Mouse (Mus musculus): Measurements from ENCODE around the gene Gm28374. TPM values are rescaled to one million over a fixed set of nuclear protein-coding genes. Genes with fewer than 3 reads are reported as not detected.
"Not testable (repeated sequence)": the region's sequence is repeated elsewhere in the genome, so short reads cannot be mapped to it uniquely, and the experiment has no call there.

Gm28374 gene
- polyA plus RNA-seq, 1 experiment from 2014 or later = not detected

DNA sequence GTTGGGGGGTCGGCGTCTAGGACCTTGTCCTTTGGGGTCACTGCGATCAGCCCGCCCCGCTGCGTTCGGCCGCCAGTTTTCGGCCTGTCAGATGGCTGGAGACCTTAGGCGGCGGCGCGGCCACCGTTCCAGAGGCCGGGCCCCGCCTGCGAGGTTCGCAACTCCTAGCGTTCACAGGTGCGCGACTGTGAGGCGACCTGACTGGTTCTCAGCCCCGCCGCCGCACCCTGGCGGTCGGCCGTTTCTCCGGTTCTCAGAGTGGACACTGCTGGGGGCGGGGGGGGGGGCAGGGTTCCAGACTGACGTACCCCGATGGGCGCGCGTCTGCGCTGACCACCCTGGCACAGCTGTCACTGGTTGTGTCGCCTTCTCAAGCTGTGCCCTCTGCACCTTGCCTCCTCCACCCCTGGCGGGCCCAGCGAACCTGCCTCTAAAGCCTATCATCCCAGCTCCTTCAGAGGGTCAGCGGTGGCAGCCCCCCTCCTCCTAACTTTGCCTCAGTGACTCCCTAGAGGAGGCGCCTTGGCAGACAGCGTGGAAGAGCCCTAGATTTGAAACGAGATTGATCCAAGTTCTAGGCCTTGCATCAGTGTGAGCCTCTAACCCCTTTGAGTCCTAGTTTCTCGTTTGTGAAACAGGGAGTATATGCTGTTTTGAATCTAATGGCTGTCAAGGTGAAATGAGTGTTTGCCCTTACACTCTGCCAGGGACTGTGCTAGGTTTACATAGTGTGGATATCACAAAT, 34.7 kb downstream of the Gm28374 start:
- peaks cover 17% of the 10 kb centered on the region for H3K36me3 ChIP-seq (replicated peaks; ENCODE audit: control insufficient read depth, insufficient read depth, low read depth, low read length)

DNA sequence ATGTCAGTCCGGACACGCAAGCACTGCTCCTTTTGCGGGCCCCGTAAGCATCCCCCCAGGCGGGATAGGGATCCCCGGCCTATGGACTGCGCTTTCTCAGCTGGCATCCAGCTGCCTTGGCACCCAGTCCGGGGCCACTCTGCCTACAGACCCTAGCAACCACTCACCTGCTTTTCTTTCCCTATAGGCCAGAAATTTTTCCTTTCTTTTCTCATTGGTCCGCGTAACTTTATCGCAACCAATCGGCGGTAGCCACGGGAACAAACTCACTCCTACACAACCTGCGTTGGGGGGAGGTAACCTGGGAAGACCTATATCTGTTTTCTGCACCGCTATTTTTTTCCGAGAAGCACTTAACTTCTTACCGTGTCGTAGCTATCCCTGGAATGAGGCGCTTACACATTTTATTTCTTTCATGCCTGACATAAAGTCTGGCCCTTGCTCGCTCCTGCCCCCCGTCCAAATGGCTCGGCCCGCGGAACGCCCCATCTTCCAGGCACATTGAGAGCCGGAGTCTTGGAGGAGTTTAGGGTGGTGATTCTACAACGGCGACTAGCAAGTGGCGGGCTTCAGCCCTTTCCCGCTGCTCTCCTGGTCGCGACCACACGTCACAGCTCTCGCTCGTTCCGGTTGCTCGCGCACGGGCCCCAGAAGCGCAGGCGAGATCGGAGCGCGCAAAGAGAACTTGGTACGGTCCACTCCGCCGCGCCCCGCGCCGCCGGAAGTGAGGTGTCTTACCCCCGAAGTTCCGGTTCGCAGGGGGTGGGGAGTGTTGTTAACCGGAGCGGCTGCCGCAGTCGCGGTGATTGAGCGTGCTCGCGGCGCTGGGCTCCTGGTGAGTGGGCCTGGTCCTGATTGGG, 35.5 kb downstream of the Gm28374 start, which contains the start of gene Syvn1:
TSS of gene Syvn1 (plus strand) at position 283 of the 860 bp plus-strand sequence.
- Histone ChIP-seq H3K4me3 (ENCODE audit: low read depth, low read length) (peak within 1 kb of the TSS; percentile 93), H3K9ac (replicated peaks; ENCODE audit: low read length) (peak within 1 kb of the TSS; percentile 92), H3K4me1 (ENCODE audit: control insufficient read depth, insufficient read depth, low read length) (peaks cover 4% of the 10 kb centered on the region; the same call in 1 of the 2 replicates), H3K27me3 (ENCODE audit: control insufficient read depth, insufficient read depth, low read length) (no peaks in the 10 kb centered on the region), H3K36me3 (replicated peaks; ENCODE audit: control insufficient read depth, insufficient read depth, low read depth, low read length) (peaks cover 17% of the 10 kb centered on the region), H3K27ac (replicated peaks; ENCODE audit: low read depth, low read length) (peak within 1 kb of the TSS; percentile 99), H3K9me3 (replicated peaks; ENCODE audit: control insufficient read depth, low read length) (no peaks in the 10 kb centered on the region), H3K4me2 (ENCODE audit: low read depth, low read length) (peak within 1 kb of the TSS; percentile 93)
- WGBS = under 1% methylated on average over 65 of the region's 65 CpGs
- ATAC-seq (replicated peaks; ENCODE audit: insufficient number of reproducible peaks, low FRiP score, low TSS enrichment, low read depth) = peak; percentile 91
- DNase-seq (ENCODE audit: low spot score) = peak; percentile 95

More for the DNA sequence above, 34.7 kb downstream of the Gm28374 start:
- peaks cover 4% of the 10 kb centered on the region; the same call in 1 of the 2 replicates for H3K4me1 ChIP-seq (ENCODE audit: control insufficient read depth, insufficient read depth, low read length)
- peak overlapping the region; percentile 93 for H3K4me3 ChIP-seq (ENCODE audit: low read depth, low read length)
- ATAC-seq (replicated peaks; ENCODE audit: insufficient number of reproducible peaks, low FRiP score, low TSS enrichment, low read depth) (no peak), DNase-seq (ENCODE audit: low spot score) (no peak)
- H3K27ac ChIP-seq (replicated peaks; ENCODE audit: low read depth, low read length) = peak overlapping the region; percentile 99
- 2% methylated on average over 44 of the region's 44 CpGs for WGBS
- H3K9ac ChIP-seq (replicated peaks; ENCODE audit: low read length) = peak overlapping the region; percentile 92
- H3K4me2 ChIP-seq (ENCODE audit: low read depth, low read length) = peak overlapping the region; percentile 93
- no peaks in the 10 kb centered on the region for H3K27me3 ChIP-seq (ENCODE audit: control insufficient read depth, insufficient read depth, low read length)
- no peaks in the 10 kb centered on the region for H3K9me3 ChIP-seq (replicated peaks; ENCODE audit: control insufficient read depth, low read length)

DNA sequence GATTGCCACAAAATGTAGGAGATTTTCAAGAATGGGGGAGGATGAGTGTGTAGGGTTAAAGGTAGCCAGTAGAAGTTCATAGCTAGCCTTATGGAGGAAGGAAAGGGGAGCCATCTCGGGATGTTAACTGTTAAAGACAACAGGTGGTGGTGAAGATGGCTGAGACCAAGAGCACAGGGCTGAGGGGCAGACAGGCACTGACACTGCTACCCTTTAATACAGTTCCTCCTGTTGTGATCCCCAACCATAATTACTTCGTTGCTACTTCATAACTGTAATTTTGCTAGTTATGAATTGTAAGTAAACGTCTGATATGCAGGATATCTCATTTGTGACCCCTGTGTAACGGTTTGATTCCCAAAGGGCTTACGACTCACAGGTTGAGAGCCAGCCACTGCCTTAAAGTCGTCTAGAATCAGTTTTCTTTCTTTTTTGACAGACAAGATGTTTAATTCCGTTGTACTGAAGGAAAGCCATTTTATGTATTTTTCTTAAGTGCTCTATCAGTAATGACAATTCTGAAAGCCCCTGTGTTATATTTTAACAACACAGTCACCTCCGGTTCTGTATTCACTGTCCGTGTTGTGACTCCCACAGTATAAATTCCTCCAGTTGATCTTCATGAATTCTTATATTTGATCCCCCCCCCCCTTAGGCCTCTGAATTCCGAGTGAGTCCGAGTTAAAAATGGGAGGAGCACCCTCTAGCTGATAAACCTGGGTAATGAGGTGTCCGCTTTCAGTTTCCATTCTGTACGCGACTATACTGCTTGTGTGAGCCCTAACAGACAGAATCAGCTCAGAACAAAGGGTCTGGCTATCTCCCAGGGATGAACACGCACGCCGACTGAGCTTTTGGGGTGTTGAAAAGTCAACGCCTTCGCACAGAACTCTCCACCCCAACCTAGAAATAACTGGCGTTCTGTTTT, 36.4 kb downstream of the Gm28374 start:
- H3K4me1 ChIP-seq (ENCODE audit: control insufficient read depth, insufficient read depth, low read length) = peaks cover 4% of the 10 kb centered on the region; the same call in 1 of the 2 replicates
- peak overlapping the region; percentile 93 for H3K4me3 ChIP-seq (ENCODE audit: low read depth, low read length)
- peak overlapping the region; percentile 92 for H3K9ac ChIP-seq (replicated peaks; ENCODE audit: low read length)
- no peaks in the 10 kb centered on the region for H3K9me3 ChIP-seq (replicated peaks; ENCODE audit: control insufficient read depth, low read length)
- 18% methylated on average over 20 of the region's 20 CpGs for WGBS
- H3K27ac ChIP-seq (replicated peaks; ENCODE audit: low read depth, low read length) = peak overlapping the region; percentile 72
- H3K36me3 ChIP-seq (replicated peaks; ENCODE audit: control insufficient read depth, insufficient read depth, low read depth, low read length) = peaks cover 14% of the 10 kb centered on the region
- no peak for DNase-seq (ENCODE audit: low spot score)
- peak overlapping the region; percentile 50 for H3K4me2 ChIP-seq (ENCODE audit: low read depth, low read length)
- H3K27me3 ChIP-seq (ENCODE audit: control insufficient read depth, insufficient read depth, low read length) = no peaks in the 10 kb centered on the region
- peak; percentile 37 for ATAC-seq (replicated peaks; ENCODE audit: insufficient number of reproducible peaks, low FRiP score, low TSS enrichment, low read depth)

DNA sequence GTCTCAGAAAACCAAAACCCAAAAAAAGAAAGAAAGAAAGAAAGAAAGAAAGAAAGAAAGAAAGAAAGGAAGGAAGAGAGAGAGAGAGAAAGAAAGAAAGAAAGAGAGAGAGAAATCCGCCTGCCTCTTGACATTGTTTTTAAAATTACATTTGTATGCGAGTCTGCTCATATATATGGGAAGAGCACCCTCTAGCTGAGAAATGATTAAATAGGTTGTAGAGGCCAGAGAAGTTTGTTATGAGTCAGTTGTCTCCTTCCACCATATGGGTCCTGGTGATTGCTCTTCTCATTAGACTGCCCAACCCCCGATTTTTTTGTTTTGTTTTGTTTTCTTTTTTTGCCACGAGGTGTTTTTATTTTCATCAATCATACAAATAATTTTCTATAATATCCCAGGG, 38.0 kb downstream of the Gm28374 start:
- not testable (repeated sequence) for H3K4me1 ChIP-seq (ENCODE audit: control insufficient read depth, insufficient read depth, low read length); H3K36me3 ChIP-seq (replicated peaks; ENCODE audit: control insufficient read depth, insufficient read depth, low read depth, low read length); H3K4me3 ChIP-seq (ENCODE audit: low read depth, low read length); H3K9ac ChIP-seq (replicated peaks; ENCODE audit: low read length); H3K9me3 ChIP-seq (replicated peaks; ENCODE audit: control insufficient read depth, low read length); H3K27me3 ChIP-seq (ENCODE audit: control insufficient read depth, insufficient read depth, low read length); ATAC-seq (replicated peaks; ENCODE audit: insufficient number of reproducible peaks, low FRiP score, low TSS enrichment, low read depth); H3K27ac ChIP-seq (replicated peaks; ENCODE audit: low read depth, low read length); H3K4me2 ChIP-seq (ENCODE audit: low read depth, low read length)
- 71% methylated on average over 4 of the region's 4 CpGs for WGBS
- DNase-seq (ENCODE audit: low spot score) = peak; percentile 47

DNA sequence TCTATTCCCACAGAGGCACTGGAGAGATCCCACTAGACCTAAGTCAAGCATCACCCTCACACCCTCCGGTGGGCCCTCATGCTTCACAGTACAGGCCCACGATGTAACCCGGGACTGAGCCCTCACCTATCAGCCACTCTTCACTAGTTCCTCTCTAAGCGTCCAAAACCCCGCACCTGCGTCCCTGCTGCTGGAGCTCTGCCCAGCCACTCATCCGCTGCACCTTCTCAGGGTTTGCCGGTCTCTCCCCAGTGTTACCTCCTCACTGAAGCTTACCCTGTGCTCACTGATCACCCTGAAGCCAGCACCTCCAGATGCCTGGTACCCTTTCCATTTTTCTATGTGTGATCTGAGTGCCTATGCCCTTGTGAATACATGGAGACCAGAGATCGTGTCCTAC, 39.8 kb downstream of the Gm28374 start:
- Histone ChIP-seq H3K4me2 (ENCODE audit: low read depth, low read length) (no peak overlapping the region), H3K27ac (replicated peaks; ENCODE audit: low read depth, low read length) (no peak overlapping the region), H3K4me1 (ENCODE audit: control insufficient read depth, insufficient read depth, low read length) (no peaks in the 10 kb centered on the region), H3K36me3 (replicated peaks; ENCODE audit: control insufficient read depth, insufficient read depth, low read depth, low read length) (no peaks in the 10 kb centered on the region), H3K9ac (replicated peaks; ENCODE audit: low read length) (no peak overlapping the region), H3K27me3 (ENCODE audit: control insufficient read depth, insufficient read depth, low read length) (no peaks in the 10 kb centered on the region), H3K4me3 (ENCODE audit: low read depth, low read length) (no peak overlapping the region), H3K9me3 (replicated peaks; ENCODE audit: control insufficient read depth, low read length) (no peaks in the 10 kb centered on the region)
- 83% methylated on average over 9 of the region's 9 CpGs for WGBS
- no peak for DNase-seq (ENCODE audit: low spot score)
- ATAC-seq (replicated peaks; ENCODE audit: insufficient number of reproducible peaks, low FRiP score, low TSS enrichment, low read depth) = no peak

DNA sequence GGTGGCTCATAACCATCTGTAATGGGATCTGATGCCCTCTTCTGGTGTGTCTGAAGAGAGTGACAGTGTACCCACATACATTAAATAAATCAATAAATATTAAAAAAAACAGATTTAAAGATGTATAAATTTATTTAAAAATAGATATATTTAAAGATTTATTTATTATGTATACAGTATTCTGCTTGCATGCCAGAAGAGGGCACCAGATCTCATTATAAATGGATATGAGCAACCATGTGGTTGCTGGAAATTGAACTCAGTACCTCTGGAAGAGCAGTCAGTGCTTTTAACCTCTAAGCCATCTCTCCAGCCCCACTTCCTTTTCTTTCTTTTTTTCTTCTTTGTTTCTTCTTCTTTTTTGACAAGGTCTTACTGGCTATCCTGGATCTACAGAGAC, 42.1 kb downstream of the Gm28374 start:
- Histone ChIP-seq H3K4me1 (ENCODE audit: control insufficient read depth, insufficient read depth, low read length) (no peaks in the 10 kb centered on the region), H3K27me3 (ENCODE audit: control insufficient read depth, insufficient read depth, low read length) (no peaks in the 10 kb centered on the region), H3K4me3 (ENCODE audit: low read depth, low read length) (no peak overlapping the region), H3K36me3 (replicated peaks; ENCODE audit: control insufficient read depth, insufficient read depth, low read depth, low read length) (no peaks in the 10 kb centered on the region), H3K9me3 (replicated peaks; ENCODE audit: control insufficient read depth, low read length) (no peaks in the 10 kb centered on the region), H3K9ac (replicated peaks; ENCODE audit: low read length) (no peak overlapping the region), H3K4me2 (ENCODE audit: low read depth, low read length) (no peak overlapping the region), H3K27ac (replicated peaks; ENCODE audit: low read depth, low read length) (no peak overlapping the region)
- no peak for DNase-seq (ENCODE audit: low spot score)
- ATAC-seq (replicated peaks; ENCODE audit: insufficient number of reproducible peaks, low FRiP score, low TSS enrichment, low read depth) = no peak

DNA sequence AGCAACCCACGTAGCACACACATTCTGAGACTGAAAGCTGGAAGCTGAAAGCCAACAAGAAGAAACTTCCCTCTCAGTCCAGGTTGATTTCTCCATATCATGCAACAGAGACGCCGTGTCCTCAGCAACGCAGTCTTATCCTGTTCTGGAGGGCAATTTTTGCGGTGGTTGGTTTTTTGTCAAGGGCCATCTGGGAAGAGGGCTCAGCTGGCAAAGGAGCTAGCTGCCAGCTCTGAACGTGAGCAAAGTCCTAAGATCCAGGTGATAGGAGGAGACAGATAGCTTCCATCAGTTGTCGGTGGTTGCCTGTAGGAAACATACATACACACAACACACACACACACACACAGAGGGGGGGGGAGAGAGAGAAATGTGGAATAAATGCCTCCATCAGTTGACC, 43.7 kb downstream of the Gm28374 start:
- ATAC-seq (replicated peaks; ENCODE audit: insufficient number of reproducible peaks, low FRiP score, low TSS enrichment, low read depth) (no peak), DNase-seq (ENCODE audit: low spot score) (no peak)
- Histone ChIP-seq H3K27me3 (ENCODE audit: control insufficient read depth, insufficient read depth, low read length) (no peaks in the 10 kb centered on the region), H3K27ac (replicated peaks; ENCODE audit: low read depth, low read length) (no peak overlapping the region), H3K9me3 (replicated peaks; ENCODE audit: control insufficient read depth, low read length) (no peaks in the 10 kb centered on the region), H3K36me3 (replicated peaks; ENCODE audit: control insufficient read depth, insufficient read depth, low read depth, low read length) (no peaks in the 10 kb centered on the region), H3K9ac (replicated peaks; ENCODE audit: low read length) (no peak overlapping the region), H3K4me3 (ENCODE audit: low read depth, low read length) (no peak overlapping the region), H3K4me1 (ENCODE audit: control insufficient read depth, insufficient read depth, low read length) (no peaks in the 10 kb centered on the region), H3K4me2 (ENCODE audit: low read depth, low read length) (no peak overlapping the region)
- 85% methylated on average over 7 of the region's 7 CpGs for WGBS

All from embryonic facial prominence, embryonic 11.5 days (tissue).